Mouse (Mus musculus): ENCODE measurements around the gene Gm42957. TPM values are rescaled to one million over a fixed set of nuclear protein-coding genes. Genes with fewer than 3 reads are reported as not detected.

Gene Gm42957
- polyA plus RNA-seq, 1 experiment from 2014 or later: 0.02 TPM

GRCm38 (mm10) chr3:96692506-96692905, 57.2 kb downstream of the Gm42957 start:
- no peak overlapping the region for H3K4me3 ChIP-seq (ENCODE audit: low read depth, low read length)
- ATAC-seq (ENCODE audit: low read depth): no peak
- no peak overlapping the region for H3K27ac ChIP-seq (ENCODE audit: low read length)
- no peak overlapping the region for H3K4me2 ChIP-seq (ENCODE audit: low read depth, low read length)
- H3K9me3 ChIP-seq (replicated peaks; ENCODE audit: control insufficient read depth, low read length): no peaks in the 10 kb centered on the region
- no peak overlapping the region; the same call in 1 of the 2 replicates for H3K9ac ChIP-seq (ENCODE audit: low read depth, low read length)
- no peaks in the 10 kb centered on the region for H3K36me3 ChIP-seq (ENCODE audit: control insufficient read depth, insufficient read depth)
- no peaks in the 10 kb centered on the region; the same call in 1 of the 2 replicates for H3K27me3 ChIP-seq (ENCODE audit: control insufficient read depth, insufficient read depth, low read depth, low read length)
- H3K4me1 ChIP-seq (ENCODE audit: control insufficient read depth, low read depth, low read length): peaks cover 8% of the 10 kb centered on the region
- WGBS (ENCODE audit: insufficient replicate concordance): 21% methylated on average over 3 of the region's 3 CpGs

- Histone ChIP-seq H3K9ac (ENCODE audit: low read depth, low read length) (no peak overlapping the region), H3K4me3 (ENCODE audit: low read depth, low read length) (no peak overlapping the region), H3K4me2 (ENCODE audit: low read depth, low read length) (no peak overlapping the region), H3K9me3 (replicated peaks; ENCODE audit: control insufficient read depth, low read length) (no peaks in the 10 kb centered on the region), H3K27ac (ENCODE audit: low read length) (no peak overlapping the region), H3K27me3 (ENCODE audit: control insufficient read depth, insufficient read depth, low read depth, low read length) (no peaks in the 10 kb centered on the region; the same call in 1 of the 2 replicates), H3K36me3 (ENCODE audit: control insufficient read depth, insufficient read depth) (no peaks in the 10 kb centered on the region), H3K4me1 (ENCODE audit: control insufficient read depth, low read depth, low read length) (peaks cover 14% of the 10 kb centered on the region)
- WGBS (ENCODE audit: insufficient replicate concordance): 74% methylated on average over 1 of the region's 1 CpGs
- ATAC-seq (ENCODE audit: low read depth): no peak
Observed at GRCm38 (mm10) chr3:96693579-96693978, 58.3 kb downstream of the Gm42957 start.

GRCm38 (mm10) chr3:96696198-96696765, 61.0 kb downstream of the Gm42957 start, which contains the start of gene Pias3:
Gene Pias3, plus strand, starts transcription at chr3:96696384.
- Histone ChIP-seq H3K9me3 (replicated peaks; ENCODE audit: control insufficient read depth, low read length) (no peaks in the 10 kb centered on the region), H3K9ac (ENCODE audit: low read depth, low read length) (peak within 1 kb of the TSS; percentile 79), H3K36me3 (ENCODE audit: control insufficient read depth, insufficient read depth) (no peaks in the 10 kb centered on the region; the same call in 1 of the 2 replicates), H3K4me1 (ENCODE audit: control insufficient read depth, low read depth, low read length) (peaks cover 14% of the 10 kb centered on the region), H3K4me2 (ENCODE audit: low read depth, low read length) (peak within 1 kb of the TSS; percentile 94), H3K4me3 (ENCODE audit: low read depth, low read length) (peak within 1 kb of the TSS; percentile 85), H3K27ac (ENCODE audit: low read length) (peak within 1 kb of the TSS; percentile 71), H3K27me3 (ENCODE audit: control insufficient read depth, insufficient read depth, low read depth, low read length) (no peaks in the 10 kb centered on the region)
- ATAC-seq (ENCODE audit: low read depth): peak; percentile 79
- WGBS (ENCODE audit: insufficient replicate concordance): under 1% methylated on average over 35 of the region's 35 CpGs

GRCm38 (mm10) chr3:96696766-96697732, 61.8 kb downstream of the Gm42957 start:
- Histone ChIP-seq H3K9me3 (replicated peaks; ENCODE audit: control insufficient read depth, low read length) (no peaks in the 10 kb centered on the region), H3K36me3 (ENCODE audit: control insufficient read depth, insufficient read depth) (no peaks in the 10 kb centered on the region; the same call in 1 of the 2 replicates), H3K9ac (ENCODE audit: low read depth, low read length) (peak overlapping the region; percentile 79), H3K27ac (ENCODE audit: low read length) (peak overlapping the region; percentile 71), H3K4me2 (ENCODE audit: low read depth, low read length) (peak overlapping the region; percentile 94), H3K4me3 (ENCODE audit: low read depth, low read length) (peak overlapping the region; percentile 85), H3K4me1 (ENCODE audit: control insufficient read depth, low read depth, low read length) (peaks cover 14% of the 10 kb centered on the region), H3K27me3 (ENCODE audit: control insufficient read depth, insufficient read depth, low read depth, low read length) (no peaks in the 10 kb centered on the region)
- ATAC-seq (ENCODE audit: low read depth): peak; percentile 95
- WGBS (ENCODE audit: insufficient replicate concordance): under 1% methylated on average over 85 of the region's 85 CpGs

GRCm38 (mm10) chr3:96698993-96699690, 63.9 kb downstream of the Gm42957 start:
- H3K9ac ChIP-seq (ENCODE audit: low read depth, low read length): no peak overlapping the region
- 73% methylated on average over 19 of the region's 19 CpGs for WGBS (ENCODE audit: insufficient replicate concordance)

GRCm38 (mm10) chr3:96700376-96700775, 65.1 kb downstream of the Gm42957 start:
- H3K27ac ChIP-seq (ENCODE audit: low read length): no peak overlapping the region
- H3K4me2 ChIP-seq (ENCODE audit: low read depth, low read length): no peak overlapping the region
- 40% methylated on average over 7 of the region's 7 CpGs for WGBS (ENCODE audit: insufficient replicate concordance)
- H3K36me3 ChIP-seq (ENCODE audit: control insufficient read depth, insufficient read depth): no peaks in the 10 kb centered on the region; the same call in 1 of the 2 replicates
- peaks cover 14% of the 10 kb centered on the region for H3K4me1 ChIP-seq (ENCODE audit: control insufficient read depth, low read depth, low read length)
- H3K4me3 ChIP-seq (ENCODE audit: low read depth, low read length): no peak overlapping the region
- no peaks in the 10 kb centered on the region for H3K27me3 ChIP-seq (ENCODE audit: control insufficient read depth, insufficient read depth, low read depth, low read length)
- no peak overlapping the region for H3K9ac ChIP-seq (ENCODE audit: low read depth, low read length)
- no peak for ATAC-seq (ENCODE audit: low read depth)
- H3K9me3 ChIP-seq (replicated peaks; ENCODE audit: control insufficient read depth, low read length): no peaks in the 10 kb centered on the region

More at GRCm38 (mm10) chr3:96698993-96699690, 63.9 kb downstream of the Gm42957 start:
- H3K27me3 ChIP-seq (ENCODE audit: control insufficient read depth, insufficient read depth, low read depth, low read length): no peaks in the 10 kb centered on the region
- peaks cover 14% of the 10 kb centered on the region for H3K4me1 ChIP-seq (ENCODE audit: control insufficient read depth, low read depth, low read length)
- ATAC-seq (ENCODE audit: low read depth): no peak
- H3K9me3 ChIP-seq (replicated peaks; ENCODE audit: control insufficient read depth, low read length): no peaks in the 10 kb centered on the region
- no peak overlapping the region for H3K27ac ChIP-seq (ENCODE audit: low read length)
- H3K4me2 ChIP-seq (ENCODE audit: low read depth, low read length): no peak overlapping the region
- H3K4me3 ChIP-seq (ENCODE audit: low read depth, low read length): no peak overlapping the region
- H3K36me3 ChIP-seq (ENCODE audit: control insufficient read depth, insufficient read depth): no peaks in the 10 kb centered on the region; the same call in 1 of the 2 replicates

- Histone ChIP-seq H3K4me2 (ENCODE audit: low read depth, low read length) (no peak overlapping the region), H3K4me3 (ENCODE audit: low read depth, low read length) (no peak overlapping the region), H3K9ac (ENCODE audit: low read depth, low read length) (no peak overlapping the region), H3K27ac (ENCODE audit: low read length) (no peak overlapping the region), H3K27me3 (ENCODE audit: control insufficient read depth, insufficient read depth, low read depth, low read length) (no peaks in the 10 kb centered on the region), H3K36me3 (ENCODE audit: control insufficient read depth, insufficient read depth) (no peaks in the 10 kb centered on the region; the same call in 1 of the 2 replicates), H3K4me1 (ENCODE audit: control insufficient read depth, low read depth, low read length) (peaks cover 10% of the 10 kb centered on the region), H3K9me3 (replicated peaks; ENCODE audit: control insufficient read depth, low read length) (no peaks in the 10 kb centered on the region)
- ATAC-seq (ENCODE audit: low read depth): no peak
- 91% methylated on average over 4 of the region's 4 CpGs for WGBS (ENCODE audit: insufficient replicate concordance)
Observed at GRCm38 (mm10) chr3:96701003-96701402, 65.7 kb downstream of the Gm42957 start.
